Mouse (Mus musculus) CD8-positive naive resting alpha-beta T cell, adult 2 months (primary cell): ENCODE results near the gene Mycl.
A peak's percentile ranks its signal among the peaks of the same experiment; 100 is the strongest.

Experiments
- DNase-seq, 2 experiments: peaks; one replicate each; pipeline ENCODE4 v3.0.0; 2022; ENCODE audit warnings: low read depth in 2 of 2, low spot score in 2 of 2

Mycl gene

DNA sequence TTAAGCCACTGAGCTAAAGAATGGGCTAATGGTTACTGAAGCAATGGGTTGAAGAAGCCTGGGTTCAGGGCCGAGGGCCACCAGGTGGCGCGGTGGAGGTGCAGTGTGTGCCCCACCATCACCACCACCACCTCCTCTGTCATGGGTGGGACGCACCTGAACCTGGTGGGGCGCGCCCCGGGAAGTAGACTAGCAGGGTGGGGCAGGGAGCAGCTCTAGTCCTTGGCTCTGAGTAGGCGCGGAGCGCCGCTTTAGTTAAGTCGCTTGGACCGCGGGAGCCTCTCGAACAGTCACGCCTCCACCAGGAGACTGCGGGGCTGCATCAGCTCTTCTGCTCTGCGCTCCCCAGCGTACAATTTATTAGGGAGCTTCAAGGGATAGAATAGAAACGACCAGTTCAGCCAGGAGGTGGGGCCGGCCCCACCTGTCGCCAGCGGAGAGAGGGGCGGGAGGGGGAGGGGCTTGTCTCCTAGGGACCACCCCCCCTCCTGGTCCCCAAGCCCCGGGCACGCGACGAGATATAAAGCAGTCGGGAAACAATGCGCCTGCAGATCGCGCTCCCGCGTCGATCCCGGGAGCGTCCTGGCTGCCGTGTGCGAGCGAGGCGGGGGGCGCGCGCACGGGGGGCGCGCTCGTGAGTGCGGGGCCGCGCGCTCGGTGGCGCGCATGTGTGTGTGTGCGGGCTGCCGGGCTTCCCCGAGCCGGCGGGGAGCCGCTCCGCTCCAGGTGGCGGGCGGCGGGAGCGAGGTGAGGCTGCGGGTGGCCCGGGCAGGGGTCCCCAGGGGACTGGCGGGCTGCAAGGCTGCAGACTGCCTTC is at the start of gene Mycl:
Gene Mycl (plus strand): TSS at position 249 of the 817 bp plus-strand sequence.
- DNase-seq = peak; percentile 80 to 86

DNA sequence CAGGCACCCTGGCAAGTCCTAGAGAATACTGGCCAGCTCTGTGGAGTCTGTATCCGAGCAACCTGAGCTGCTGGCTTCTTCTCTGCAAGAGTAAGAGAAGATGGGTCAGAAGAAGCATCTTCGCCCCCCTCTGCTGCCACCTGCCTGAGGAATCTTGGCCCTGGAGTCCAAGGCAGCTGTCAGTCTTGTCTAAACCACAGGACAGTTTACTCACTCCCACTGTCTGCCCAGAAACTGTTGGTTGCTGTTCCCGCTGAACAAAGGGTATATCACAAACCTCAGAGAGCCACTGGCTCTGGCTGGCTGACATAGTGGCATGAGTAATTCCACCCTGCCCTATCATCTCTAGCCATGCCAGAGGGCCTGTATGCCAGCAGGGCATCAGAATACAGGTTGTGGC is 48.2 kb upstream of the Mycl start:
- DNase-seq = no peak

DNA sequence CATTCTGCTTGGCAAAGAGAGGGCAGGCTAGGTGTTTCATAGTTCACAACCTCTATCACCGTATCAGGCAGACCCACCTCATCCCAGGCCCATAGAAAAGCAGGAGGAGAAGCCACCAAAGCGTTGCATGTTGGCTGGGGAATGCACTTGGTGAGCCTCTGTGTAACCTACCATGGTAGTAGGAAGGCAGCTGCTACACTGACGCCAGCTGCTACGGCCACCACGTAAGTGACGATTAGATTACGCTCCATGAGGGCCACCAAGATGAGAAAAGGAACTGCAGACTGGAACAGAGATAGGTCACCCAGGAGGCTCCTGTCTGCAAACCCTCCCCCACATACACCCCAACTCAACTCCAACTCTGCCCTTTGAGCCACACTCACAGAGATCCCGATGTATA is 46.4 kb upstream of the Mycl start:
- no peak for DNase-seq

GRCm38 (mm10) chr4:122954680-122955411 is 40.6 kb upstream of the Mycl start:
- peak in 1 of 2 experiments; percentile 7 for DNase-seq

DNA sequence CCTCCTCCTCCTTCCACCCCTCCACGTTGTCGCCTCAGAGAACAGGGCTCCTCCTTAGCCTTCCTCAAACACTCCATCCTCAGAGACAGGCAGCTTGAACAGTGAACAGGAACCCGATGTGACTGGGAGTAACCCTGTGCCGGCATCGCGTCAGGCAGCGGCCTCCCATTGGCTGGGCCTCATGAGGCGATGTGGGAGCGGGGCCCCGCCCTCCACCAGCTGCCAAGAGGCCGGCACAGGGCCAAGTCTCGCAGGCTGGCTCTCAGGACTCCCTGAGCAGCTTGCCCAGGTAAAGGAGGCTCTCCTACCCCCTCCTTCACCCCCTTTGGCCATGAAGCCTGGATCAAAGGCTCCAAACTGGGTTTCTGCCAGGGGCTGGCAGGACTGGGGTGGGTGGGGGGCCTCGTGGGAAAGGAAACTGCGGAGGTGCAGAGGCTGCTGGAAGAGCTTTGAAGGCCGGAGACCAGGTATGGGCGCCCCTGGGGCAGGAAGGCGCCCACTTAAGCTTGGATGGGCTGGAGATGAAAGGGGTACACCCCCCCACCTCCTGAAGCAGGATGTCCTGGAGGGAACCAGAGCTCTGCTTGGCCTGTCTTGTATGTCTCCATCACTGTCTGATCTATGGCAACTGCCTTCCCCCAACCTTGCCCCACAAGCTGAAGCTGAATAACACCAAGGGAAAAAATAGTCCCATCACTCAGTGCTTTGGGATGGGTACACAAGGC is 39.9 kb upstream of the Mycl start:
- peak; percentile 55 to 66 for DNase-seq

GRCm38 (mm10) chr4:122956301-122956700 is 39.2 kb upstream of the Mycl start:
- DNase-seq = no peak

- DNase-seq = no peak
These were observed 36.9 kb upstream of the Mycl start for GRCm38 (mm10) chr4:122958491-122959031.

DNA sequence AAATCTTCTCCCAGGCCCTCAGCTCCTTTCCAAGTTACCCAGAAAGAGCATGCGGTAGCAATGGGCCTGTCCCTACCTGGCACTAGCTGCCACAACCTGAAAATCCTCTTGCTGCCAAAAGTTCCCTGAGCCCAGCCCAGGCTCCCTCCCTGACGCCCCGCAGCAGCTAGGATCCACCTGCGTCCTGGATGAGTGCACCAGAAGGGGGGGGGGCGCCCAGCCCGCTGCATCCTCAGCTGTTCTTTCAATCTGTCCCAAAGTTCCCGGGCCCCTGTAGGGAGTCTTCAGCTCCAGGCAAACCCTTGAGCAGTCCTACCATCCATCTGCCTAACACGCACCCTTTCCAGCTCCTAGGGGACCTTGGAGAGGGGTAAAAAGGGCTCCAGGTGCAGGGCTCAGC is 35.6 kb upstream of the Mycl start:
- no peak for DNase-seq

- DNase-seq = peak in 1 of 2 experiments; percentile 11
These were observed 34.9 kb upstream of the Mycl start for GRCm38 (mm10) chr4:122960321-122961099.

DNA sequence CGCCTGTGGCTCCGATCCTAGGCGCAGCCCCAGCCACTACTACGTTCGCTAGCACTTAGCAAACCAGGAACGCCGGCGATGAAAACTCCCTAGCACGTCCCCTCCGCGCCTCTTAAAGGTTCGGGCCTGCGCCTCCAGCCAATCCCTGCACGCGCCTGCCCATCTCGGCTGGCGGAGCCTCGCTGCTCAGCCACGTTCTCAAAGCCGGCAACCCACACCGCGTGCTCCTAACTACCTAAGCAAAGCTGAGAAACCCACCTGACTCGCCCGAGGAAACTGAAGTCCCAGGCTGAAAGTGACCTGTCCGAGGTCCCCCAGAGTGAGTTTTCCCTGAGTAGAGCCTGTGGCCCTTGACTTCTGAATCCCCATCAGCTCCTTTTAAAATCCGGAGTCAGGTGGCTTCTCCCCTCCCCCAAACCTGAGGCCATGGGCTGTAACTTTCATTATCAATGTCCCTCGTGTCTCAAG is 34.3 kb upstream of the Mycl start, which contains the start of gene Mfsd2a:
Gene Mfsd2a (minus strand): TSS at position 89 of the 468 bp plus-strand sequence.
- DNase-seq = peak in 1 of 2 experiments; percentile 24

DNA sequence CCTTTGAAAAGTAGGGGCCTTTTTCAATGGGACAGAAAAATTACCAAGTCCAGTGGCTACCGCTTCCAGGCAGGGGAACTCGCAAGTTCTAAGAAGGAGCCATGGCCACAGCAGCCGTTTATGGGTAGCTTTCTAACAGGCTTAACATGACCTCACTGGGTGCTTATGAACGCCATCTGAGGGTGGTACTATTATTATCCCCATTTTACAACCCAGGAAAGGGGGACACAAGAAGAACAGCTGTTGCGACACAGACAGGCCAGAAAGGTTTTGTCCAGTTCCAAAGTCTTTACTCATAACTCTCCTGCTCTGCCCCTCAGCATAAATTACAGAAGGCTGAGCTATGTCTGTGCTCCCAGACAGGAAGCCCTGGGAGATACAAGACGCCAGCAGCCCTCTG is 33.9 kb upstream of the Mycl start:
- DNase-seq = no peak

DNA sequence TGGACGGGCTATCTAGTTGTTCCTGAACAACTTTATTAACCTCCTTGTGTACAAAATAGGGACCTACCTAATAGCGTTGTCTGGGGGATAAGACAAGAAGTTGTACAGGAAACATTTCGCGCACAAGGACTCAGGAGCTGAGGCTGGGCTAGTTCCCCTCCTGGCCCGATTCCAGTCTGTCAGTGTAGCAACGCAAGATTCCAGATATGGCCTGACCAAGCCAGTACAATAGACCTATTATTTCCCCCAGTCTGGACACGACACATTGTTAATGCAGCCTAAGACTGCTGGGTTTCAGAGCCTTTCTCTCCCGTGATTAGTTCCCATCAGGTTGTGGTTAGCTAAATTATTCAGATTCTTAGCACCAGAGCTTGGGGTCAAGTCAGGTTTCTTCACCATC is 32.7 kb upstream of the Mycl start:
- no peak for DNase-seq

DNA sequence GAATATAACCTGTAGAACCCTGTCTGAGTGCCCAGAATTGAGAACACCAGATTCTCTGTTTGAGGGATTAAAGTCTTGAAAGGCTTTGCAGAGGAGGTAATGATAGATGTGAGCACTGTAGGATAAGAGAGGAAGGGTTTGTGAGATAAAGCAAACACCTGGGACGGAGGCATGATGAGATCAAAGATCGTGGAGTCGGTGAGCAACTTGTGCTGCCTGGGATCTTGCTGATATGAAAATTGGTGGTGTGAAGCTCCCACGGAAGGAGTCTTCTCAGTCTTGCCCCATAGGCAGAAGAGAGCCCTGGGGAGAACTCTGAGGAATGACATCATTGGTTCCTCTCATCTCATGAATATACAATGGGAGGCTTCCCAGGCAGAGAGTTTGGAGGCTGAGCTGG is 27.3 kb upstream of the Mycl start:
- DNase-seq = no peak

DNA sequence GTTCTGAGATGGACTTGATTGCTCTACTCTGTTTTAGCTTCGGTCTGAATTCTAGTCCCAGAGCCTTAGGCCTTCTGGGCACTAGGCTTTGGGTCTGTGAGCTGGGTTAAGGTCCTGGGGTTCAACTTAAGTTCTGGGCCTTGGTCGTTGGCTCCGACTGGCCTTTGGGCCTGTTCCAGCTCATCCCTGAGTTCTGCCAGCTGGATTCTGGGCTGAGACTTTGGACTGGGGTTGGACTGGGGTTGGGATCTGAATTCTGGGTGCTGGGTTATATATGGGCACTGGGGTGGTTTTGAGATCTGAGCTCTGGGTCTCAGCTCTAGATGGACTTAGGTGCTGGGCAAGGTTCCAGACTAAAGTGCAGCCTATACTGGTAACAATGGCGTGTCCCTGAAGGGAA is 24.3 kb upstream of the Mycl start:
- no peak for DNase-seq

- no peak for DNase-seq
These were observed 23.8 kb upstream of the Mycl start for GRCm38 (mm10) chr4:122971646-122972045.

- no peak for DNase-seq
These were observed 23.4 kb upstream of the Mycl start for GRCm38 (mm10) chr4:122972056-122972455.

DNA sequence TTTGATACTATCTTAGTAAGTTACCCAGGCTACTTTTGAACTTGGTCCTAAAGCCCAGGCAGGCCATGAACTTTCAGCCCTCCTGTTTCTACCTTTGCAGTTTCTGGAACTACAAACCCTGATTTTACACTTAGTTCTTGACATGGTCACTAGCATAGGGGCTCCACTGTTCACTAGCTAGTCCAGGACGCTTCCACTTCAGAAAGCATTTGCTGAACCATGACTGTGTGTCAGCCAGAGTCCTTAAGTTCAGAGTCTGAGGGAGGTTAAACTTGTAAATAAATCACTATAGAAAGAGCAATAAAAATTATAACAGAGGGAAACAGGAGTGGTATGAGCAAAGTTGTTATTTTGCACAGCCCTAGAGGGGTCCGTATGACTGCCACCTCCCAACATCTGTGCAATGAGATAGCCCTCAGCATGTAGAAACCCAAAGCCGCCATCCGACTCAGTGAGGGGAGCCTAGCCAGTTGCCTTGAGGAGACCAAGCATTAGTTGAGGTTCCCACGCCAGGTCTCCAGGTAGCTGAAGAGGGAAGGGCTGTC is 20.4 kb upstream of the Mycl start:
- no peak for DNase-seq

DNA sequence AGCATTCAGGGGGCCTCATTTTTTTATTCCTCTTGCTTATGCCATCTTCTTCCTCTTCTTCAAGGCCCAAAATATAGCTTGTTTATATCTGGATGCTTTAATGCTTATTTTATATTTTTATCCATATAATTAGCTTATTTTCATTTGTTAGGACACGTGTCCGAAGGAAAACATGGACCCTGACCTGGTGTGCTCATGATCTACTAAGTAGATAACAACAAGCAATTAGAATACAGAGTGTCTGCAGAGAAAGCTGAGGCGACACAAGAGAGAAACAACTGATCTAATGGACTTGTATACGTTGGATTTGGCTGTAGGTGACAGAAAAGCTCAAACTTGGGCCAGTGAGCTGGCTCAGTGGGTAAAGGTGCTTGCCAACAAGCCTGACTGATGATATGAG is 18.6 kb upstream of the Mycl start:
- no peak for DNase-seq

DNA sequence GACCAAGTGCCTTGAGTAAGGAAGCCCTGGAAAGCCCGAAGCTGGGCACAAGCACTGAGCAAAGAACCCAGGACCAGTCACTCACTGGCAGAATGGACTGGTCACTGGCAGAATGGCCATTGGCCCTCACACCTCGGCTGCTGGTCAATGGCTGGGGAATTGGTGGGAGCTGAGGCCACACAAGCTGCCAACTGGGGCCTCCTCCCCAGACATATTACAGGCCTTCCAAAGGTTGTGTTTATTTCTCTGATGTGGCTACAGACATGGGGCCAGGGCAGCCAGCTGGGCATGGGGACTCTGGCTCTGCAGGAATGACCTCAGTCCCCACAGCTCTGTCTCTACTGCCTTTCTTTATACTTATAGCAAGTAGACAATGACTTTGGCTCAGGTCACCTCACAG is 16.6 kb upstream of the Mycl start:
- no peak for DNase-seq

- no peak for DNase-seq
These were observed 15.6 kb upstream of the Mycl start for GRCm38 (mm10) chr4:122979826-122980225.
